Mouse (Mus musculus) megakaryocyte, embryonic 14.5 days (primary cell): ENCODE measurements around the gene Wnt7b. TPM values are rescaled to one million over a fixed set of nuclear protein-coding genes. Genes with fewer than 3 reads are reported as not detected.

Experiments
- H3K27me3 ChIP-seq: replicated peaks from 2 replicates; pipeline ENCODE3; 2012; ENCODE audit warnings: inconsistent platforms
- H3K36me3 ChIP-seq: replicated peaks from 2 replicates; pipeline ENCODE3; 2012; ENCODE audit warnings: low read length, inconsistent platforms, mixed read lengths
- H3K4me1 ChIP-seq: 2 replicates; pipeline ENCODE4 v1.6.1; 2012; ENCODE audit warnings: inconsistent platforms
- H3K4me3 ChIP-seq: replicated peaks from 2 replicates; pipeline ENCODE3; 2012; ENCODE audit warnings: moderate library complexity, mild to moderate bottlenecking, inconsistent platforms
- H3K9me3 ChIP-seq: 2 replicates; pipeline ENCODE4 v1.6.1; 2012; ENCODE audit warnings: inconsistent platforms
- FLI1 ChIP-seq: IDR thresholded peaks from 2 replicates; pipeline ENCODE4 v1.6.1; 2012; ENCODE audit warnings: low read length, inconsistent platforms, mixed read lengths
- GATA1 ChIP-seq: IDR thresholded peaks from 3 replicates; pipeline ENCODE4 v1.6.1; 2012; ENCODE audit warnings: mixed read lengths, low read length, inconsistent platforms, borderline replicate concordance
- polyA plus RNA-seq: library from polyadenylated mRNA; stranded (reverse); fragments of >175 nt; gene quantifications from 2 replicates; pipeline ENCODE4 v1.2.3, GENCODE M21; 2012; ENCODE audit warnings: low replicate concordance; ENCODE audit not compliant: insufficient read depth

The Wnt7b gene
- polyA plus RNA-seq, 1 experiment, result not detected

GRCm38 (mm10) chr15:85612660-85613357 is 30.5 kb upstream of the Wnt7b start:
- peaks cover 77% of the 10 kb centered on the region for H3K27me3 ChIP-seq
- no peaks in the 10 kb centered on the region for H3K36me3 ChIP-seq
- TF ChIP-seq GATA1 (no peak), FLI1 (no peak)
- H3K4me3 ChIP-seq, result no peak overlapping the region
- peaks cover 25% of the 10 kb centered on the region for H3K4me1 ChIP-seq
- H3K9me3 ChIP-seq, result peaks cover 10% of the 10 kb centered on the region

DNA sequence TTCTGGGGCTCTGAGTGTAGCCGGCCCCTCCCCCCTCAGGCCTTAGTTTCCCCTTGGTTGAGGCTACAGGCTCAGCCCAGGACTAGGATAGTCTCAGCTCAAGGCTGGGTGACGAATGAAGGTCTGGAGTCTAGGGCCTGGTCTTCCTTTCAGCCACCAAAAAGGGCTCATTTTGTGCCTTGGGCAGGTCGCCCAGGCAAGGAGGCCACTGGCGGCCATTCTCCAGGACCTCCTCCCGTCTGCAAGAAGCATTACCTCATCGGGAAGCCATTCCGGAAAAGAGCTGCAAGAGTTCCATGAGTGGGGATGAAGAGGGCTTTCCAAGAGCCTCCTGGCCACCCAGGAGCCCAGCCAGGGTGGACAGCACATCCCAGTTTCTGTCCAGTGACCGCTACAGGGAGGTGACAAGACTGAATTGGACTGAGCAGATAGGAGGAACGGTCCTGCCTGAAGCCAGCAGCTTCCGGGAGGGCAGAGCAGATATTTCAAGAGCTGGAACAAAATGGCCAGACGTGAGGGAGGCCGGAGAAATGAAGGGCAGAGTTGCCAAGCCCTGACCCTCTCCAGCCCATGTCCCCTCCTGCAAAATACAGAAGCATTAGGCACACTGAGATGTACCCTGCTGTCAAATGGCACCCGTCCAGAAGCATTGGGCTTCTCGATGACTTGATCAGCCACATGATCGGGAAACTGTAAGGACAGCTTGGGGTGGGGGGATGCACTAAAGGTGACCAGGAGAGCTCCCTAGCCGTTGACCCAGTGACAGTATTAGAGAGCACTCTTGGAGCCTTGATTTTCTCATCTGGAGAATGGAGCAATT is 29.6 kb upstream of the Wnt7b start:
- peaks cover 76% of the 10 kb centered on the region for H3K27me3 ChIP-seq
- TF ChIP-seq GATA1 (no peak), FLI1 (no peak)
- no peaks in the 10 kb centered on the region for H3K36me3 ChIP-seq
- H3K4me3 ChIP-seq, result no peak overlapping the region
- peaks cover 25% of the 10 kb centered on the region for H3K4me1 ChIP-seq
- peaks cover 7% of the 10 kb centered on the region for H3K9me3 ChIP-seq

- peaks cover 7% of the 10 kb centered on the region for H3K9me3 ChIP-seq
- H3K4me3 ChIP-seq, result no peak overlapping the region
- no peaks in the 10 kb centered on the region for H3K36me3 ChIP-seq
- H3K4me1 ChIP-seq, result peaks cover 24% of the 10 kb centered on the region
- peaks cover 77% of the 10 kb centered on the region for H3K27me3 ChIP-seq
- TF ChIP-seq GATA1 (no peak), FLI1 (no peak)
Measured at GRCm38 (mm10) chr15:85610618-85611218, 28.4 kb upstream of the Wnt7b start.

DNA sequence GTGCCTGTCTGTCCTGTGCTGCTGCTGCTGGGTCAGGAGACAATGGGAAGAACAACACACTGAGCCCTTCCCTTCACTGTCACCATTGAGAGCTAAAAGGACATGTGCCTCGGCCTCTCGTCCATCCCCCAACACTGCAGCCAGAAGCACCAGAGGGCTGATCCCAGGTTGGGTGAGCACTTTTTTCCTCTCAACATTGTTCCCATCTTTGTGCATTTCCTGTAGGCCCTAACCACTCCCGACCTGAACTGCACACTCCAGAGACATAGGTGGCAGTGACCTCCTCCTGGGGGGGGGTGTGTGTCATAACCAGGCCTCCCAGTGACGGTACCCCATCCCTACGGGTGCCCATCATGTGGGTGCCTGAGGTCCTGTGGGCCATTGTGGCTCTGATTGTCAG is 27.8 kb upstream of the Wnt7b start:
- peaks cover 77% of the 10 kb centered on the region for H3K27me3 ChIP-seq
- peaks cover 7% of the 10 kb centered on the region for H3K9me3 ChIP-seq
- H3K36me3 ChIP-seq, result no peaks in the 10 kb centered on the region
- TF ChIP-seq FLI1 (no peak), GATA1 (no peak)
- H3K4me3 ChIP-seq, result no peak overlapping the region
- peaks cover 18% of the 10 kb centered on the region for H3K4me1 ChIP-seq

DNA sequence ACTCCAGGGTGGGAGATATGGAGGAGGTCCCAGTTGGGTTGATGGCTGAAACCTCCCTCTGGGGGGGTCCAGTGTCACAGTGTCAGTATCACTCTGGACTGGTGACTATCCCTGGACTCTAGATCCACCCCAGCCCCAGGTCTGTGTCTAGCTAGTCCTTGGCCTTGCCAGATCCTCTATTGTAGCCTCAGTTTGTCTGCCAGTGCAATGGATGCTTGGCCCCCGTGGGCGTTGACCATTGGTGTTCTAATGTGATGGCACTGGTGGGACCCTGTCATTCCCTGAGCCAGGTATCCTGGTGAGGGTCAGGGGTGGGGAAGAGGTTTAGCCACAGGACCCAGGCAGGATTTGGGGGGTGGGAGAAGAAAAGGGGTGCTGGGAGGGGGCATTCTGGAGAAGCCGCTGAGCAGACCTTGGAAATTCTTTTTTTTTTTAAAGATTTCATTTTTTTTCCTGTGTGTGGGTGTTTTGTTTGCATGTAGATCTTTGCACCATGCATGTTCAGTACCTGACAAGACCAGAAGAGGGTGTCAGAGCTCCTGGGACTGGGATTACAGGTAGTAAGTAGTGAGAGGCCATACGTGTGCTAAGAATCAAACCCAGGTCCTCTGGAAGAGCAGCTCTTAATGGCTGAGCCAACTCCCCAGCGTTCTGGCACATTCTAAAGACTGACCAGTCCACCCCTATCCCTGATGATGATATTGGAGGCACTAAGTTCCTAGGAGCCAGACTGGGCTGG is 27.2 kb upstream of the Wnt7b start:
- Histone ChIP-seq H3K9me3 (peaks cover 7% of the 10 kb centered on the region), H3K4me1 (peaks cover 14% of the 10 kb centered on the region), H3K27me3 (peaks cover 77% of the 10 kb centered on the region), H3K36me3 (no peaks in the 10 kb centered on the region), H3K4me3 (no peak overlapping the region)
- TF ChIP-seq GATA1 (no peak), FLI1 (no peak)

DNA sequence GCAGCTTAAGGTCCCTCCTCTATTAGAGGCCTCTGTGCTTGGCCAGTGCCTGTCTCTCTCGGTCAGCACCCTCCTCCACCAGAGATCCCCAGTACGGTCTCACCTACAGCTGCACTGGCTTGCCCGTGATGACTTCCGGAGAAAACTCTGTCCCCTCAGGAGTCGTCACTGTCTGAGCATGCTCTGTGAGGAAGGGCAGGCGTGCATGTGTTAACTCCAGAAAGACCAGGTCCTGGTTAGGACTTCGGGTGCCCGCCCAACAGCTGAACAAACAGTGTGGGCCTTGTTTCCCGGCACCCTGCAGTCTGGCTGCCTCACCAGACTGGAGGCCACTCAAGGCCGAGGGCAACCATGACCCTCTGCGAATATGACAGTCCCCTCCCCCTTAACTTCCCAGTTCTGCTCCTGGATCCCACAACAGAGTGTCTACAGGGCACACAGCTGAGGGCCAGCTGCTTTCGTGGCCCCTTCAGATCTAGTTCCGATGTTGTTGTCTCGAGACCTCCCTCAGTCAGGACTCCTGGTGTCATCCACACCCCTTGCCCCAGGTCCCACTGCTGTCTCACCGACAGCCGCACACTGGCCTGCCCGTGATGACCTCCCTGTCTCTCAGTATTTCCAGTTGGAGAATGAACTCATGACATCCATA is 23.8 kb upstream of the Wnt7b start:
- H3K9me3 ChIP-seq, result no peaks in the 10 kb centered on the region
- no peak overlapping the region for H3K4me3 ChIP-seq
- peaks cover 68% of the 10 kb centered on the region for H3K27me3 ChIP-seq
- peaks cover 13% of the 10 kb centered on the region for H3K4me1 ChIP-seq
- TF ChIP-seq FLI1 (no peak), GATA1 (no peak)
- H3K36me3 ChIP-seq, result no peaks in the 10 kb centered on the region

- Histone ChIP-seq H3K36me3 (no peaks in the 10 kb centered on the region), H3K9me3 (no peaks in the 10 kb centered on the region), H3K27me3 (peaks cover 74% of the 10 kb centered on the region), H3K4me3 (no peak overlapping the region), H3K4me1 (peaks cover 12% of the 10 kb centered on the region)
- TF ChIP-seq FLI1 (no peak), GATA1 (no peak)
Measured at GRCm38 (mm10) chr15:85604938-85605337, 22.7 kb upstream of the Wnt7b start.

DNA sequence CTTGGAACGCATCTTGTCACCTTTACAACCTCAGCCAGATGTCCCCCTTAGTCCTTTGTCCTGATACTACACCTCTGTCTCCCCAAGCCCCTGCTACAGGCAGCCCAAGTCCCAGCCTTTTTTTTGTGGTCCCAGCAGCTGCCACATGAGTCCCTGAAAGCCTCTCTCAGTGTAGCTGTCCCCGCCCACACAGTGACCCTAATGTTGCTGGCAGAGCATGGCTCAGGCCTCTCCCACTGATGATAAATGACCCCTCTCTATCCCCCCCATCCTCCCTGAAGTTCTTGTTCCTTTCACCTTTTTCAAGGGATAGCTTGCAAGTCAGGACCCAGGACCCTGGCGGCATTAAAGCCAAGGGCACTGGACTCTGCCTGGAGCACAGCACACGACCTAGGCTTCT is 22.2 kb upstream of the Wnt7b start:
- no peaks in the 10 kb centered on the region for H3K36me3 ChIP-seq
- TF ChIP-seq GATA1 (no peak), FLI1 (no peak)
- peaks cover 16% of the 10 kb centered on the region for H3K4me1 ChIP-seq
- no peak overlapping the region for H3K4me3 ChIP-seq
- H3K9me3 ChIP-seq, result no peaks in the 10 kb centered on the region
- H3K27me3 ChIP-seq, result peaks cover 75% of the 10 kb centered on the region

DNA sequence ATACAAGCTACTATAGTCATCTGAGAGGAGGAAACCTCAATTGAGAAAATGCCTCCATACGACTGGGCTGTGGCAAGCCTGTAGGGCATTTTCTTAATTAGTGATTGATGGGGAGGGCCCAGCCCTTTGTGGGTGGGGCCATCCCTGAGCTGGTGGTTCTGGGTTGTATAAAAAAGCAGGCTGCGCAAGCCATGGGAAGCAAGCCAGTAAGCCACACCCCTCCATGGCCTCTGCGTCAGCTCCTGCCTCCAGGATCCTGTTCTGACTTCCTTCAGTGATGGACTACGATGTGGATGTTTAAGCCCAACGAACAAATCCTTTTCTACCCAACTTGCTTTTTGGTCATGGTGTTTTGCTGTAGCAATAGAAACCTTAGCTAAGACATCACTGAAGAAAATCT is 21.1 kb upstream of the Wnt7b start:
- peaks cover 27% of the 10 kb centered on the region for H3K4me1 ChIP-seq
- H3K9me3 ChIP-seq, result no peaks in the 10 kb centered on the region
- H3K36me3 ChIP-seq, result no peaks in the 10 kb centered on the region
- H3K4me3 ChIP-seq, result no peak overlapping the region
- H3K27me3 ChIP-seq, result peaks cover 71% of the 10 kb centered on the region
- TF ChIP-seq FLI1, result no peak
- no peak for TF ChIP-seq GATA1

DNA sequence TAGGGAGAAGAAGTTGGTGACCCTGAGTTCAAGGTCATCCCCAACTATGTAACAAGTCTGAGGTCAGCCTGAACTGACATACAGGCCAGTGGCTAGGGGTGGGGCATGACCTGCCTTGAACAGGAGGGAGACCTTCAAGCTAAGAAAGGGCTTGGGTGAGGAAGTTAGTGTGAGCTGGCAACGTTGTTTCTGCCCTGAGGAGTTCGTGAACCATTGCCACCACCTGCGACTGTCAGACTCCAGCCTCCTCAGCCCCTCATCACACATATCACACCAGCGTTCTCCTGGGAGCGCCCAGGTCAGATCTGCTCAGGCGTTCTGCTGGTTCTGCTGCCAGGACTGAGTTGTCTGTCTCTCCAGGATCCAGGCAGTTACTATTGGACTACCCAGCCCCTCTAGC is 20.5 kb upstream of the Wnt7b start:
- peaks cover 69% of the 10 kb centered on the region for H3K27me3 ChIP-seq
- H3K36me3 ChIP-seq, result no peaks in the 10 kb centered on the region
- TF ChIP-seq FLI1, result no peak
- TF ChIP-seq GATA1, result no peak
- no peak overlapping the region for H3K4me3 ChIP-seq
- no peaks in the 10 kb centered on the region for H3K9me3 ChIP-seq
- H3K4me1 ChIP-seq, result peaks cover 27% of the 10 kb centered on the region
